Mouse (Mus musculus) myocyte (in vitro differentiated cells): ENCODE measurements at regions not wholly inside any gene's neighbourhood (a gene's known extent, or its start where the extent isn't known, plus 50 kb on each side); places are given as distances from the start of the nearest gene placed in this dataset.

Source experiments
- CEBPB ChIP-seq: IDR thresholded peaks from 2 replicates; pipeline ENCODE4 v1.6.1; 2011; ENCODE audit warnings: mild to moderate bottlenecking, moderate library complexity; ENCODE audit not compliant: poor library complexity, insufficient read depth, severe bottlenecking
- E2F4 ChIP-seq: IDR thresholded peaks from one replicate; pipeline ENCODE4 v1.6.1; 2011; ENCODE audit warnings: mild to moderate bottlenecking, control low read depth, moderate library complexity; ENCODE audit not compliant: insufficient read depth
- MAX ChIP-seq: IDR thresholded peaks from one replicate; pipeline ENCODE4 v1.6.1; 2011; ENCODE audit warnings: low read depth, mild to moderate bottlenecking, control low read depth
- MYOG ChIP-seq, 3 experiments: IDR thresholded peaks; one replicate each; pipeline ENCODE4 v1.6.1; 2011; ENCODE audit warnings: control low read depth in 2 of 3, low read depth in 2 of 3, mild to moderate bottlenecking in 2 of 3; ENCODE audit not compliant: insufficient read length in 2 of 3, control insufficient read depth in 1 of 3, insufficient read depth in 1 of 3
- POLR2A ChIP-seq: IDR thresholded peaks from one replicate; pipeline ENCODE4 v1.6.1; 2011; ENCODE audit warnings: low read depth, mild to moderate bottlenecking, control low read depth, moderate library complexity; ENCODE audit not compliant: insufficient read length
- POLR2AphosphoS2 ChIP-seq: IDR thresholded peaks from one replicate; pipeline ENCODE4 v1.6.1; 2011; ENCODE audit warnings: low read depth, control low read depth; ENCODE audit not compliant: insufficient read length

DNA sequence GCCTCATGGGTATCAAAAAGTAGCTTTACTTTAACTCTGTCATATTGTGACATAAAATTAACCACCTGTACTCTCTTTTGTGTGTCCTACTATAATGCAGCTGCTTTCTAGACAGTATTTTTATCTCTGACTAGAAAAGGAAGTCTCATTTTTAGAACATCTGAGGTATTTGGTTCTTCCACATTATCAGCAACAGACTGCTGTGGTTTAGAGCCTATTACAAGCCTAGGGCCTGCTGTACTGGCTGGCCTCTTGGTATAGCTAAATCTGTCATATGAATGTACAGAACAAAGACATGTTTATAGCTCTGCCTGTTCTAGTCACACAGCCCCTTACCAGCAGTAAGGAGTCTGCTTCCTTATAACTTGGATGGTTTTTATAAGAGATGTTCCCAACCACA is 119.1 kb downstream of the Lca5 start:
- no peak for TF ChIP-seq POLR2A
- no peak for TF ChIP-seq POLR2AphosphoS2
- TF ChIP-seq CEBPB = no peak
- no peak for TF ChIP-seq MYOG (IDR thresholded peaks at IDR 0.05; ENCODE audit: control insufficient read depth in 1 of 3, insufficient read depth in 1 of 3, insufficient read length in 2 of 3, low read depth in 2 of 3)
- TF ChIP-seq E2F4 = no peak
- TF ChIP-seq MAX = no peak
